Comparison of ENCODE assay signal across 9 mouse cellular contexts in genomic region chr4:116719396-116719795, GRCm38 (mm10). TPM values are rescaled to one million over a fixed set of nuclear protein-coding genes. Genes with fewer than 3 reads are reported as not detected.
DNase-seq lines count a peak whose midpoint lies in the region; ATAC-seq and TF ChIP-seq lines count a peak whose summit lies in the region.
"Had no signal": no experiment of that assay in that cellular context is flagged by ENCODE, and none has a peak within 500 bp of the region (broad histone marks: within the 10 kb centered on the region; RNA-seq: fewer than 3 reads in every experiment).

No protein-coding gene starts in this region.

- H3K9me3 ChIP-seq in forebrain, postnatal 0 days (ENCODE audit: low read length): no peaks in the 10 kb centered on the region
- H3K9me3 ChIP-seq in liver, embryonic 13.5 days (replicated peaks): no peaks in the 10 kb centered on the region
- H3K9me3 ChIP-seq: stomach, embryonic 15.5 days had no signal

- peak; percentile 85 for TF ChIP-seq CTCF in forebrain, postnatal 0 days (IDR thresholded peaks at IDR 0.05; ENCODE audit: low read depth)

- no peak overlapping the region for H3K27ac ChIP-seq in forebrain, postnatal 0 days (ENCODE audit: low read depth, low read length)
- no peak overlapping the region for H3K27ac ChIP-seq in liver, embryonic 13.5 days
- H3K27ac ChIP-seq: stomach, embryonic 15.5 days had no signal

- H3K4me2 ChIP-seq in forebrain, postnatal 0 days (ENCODE audit: low read depth): no peak overlapping the region
- H3K4me2 ChIP-seq in liver, embryonic 13.5 days: no peak overlapping the region

- ATAC-seq in forebrain, postnatal 0 days: peak; percentile 34
- no peak for ATAC-seq in liver, embryonic 13.5 days (ENCODE audit: low read depth)

- WGBS in forebrain, postnatal 0 days: 15% methylated on average over 3 of the region's 3 CpGs
- WGBS in liver, embryonic 13.5 days (ENCODE audit: insufficient replicate concordance): 10% methylated on average over 3 of the region's 3 CpGs

- H3K9ac ChIP-seq in forebrain, postnatal 0 days: no peak overlapping the region
- H3K9ac ChIP-seq in liver, embryonic 13.5 days: no peak overlapping the region
- H3K9ac ChIP-seq: stomach, embryonic 15.5 days had no signal

- no peak overlapping the region for H3K4me3 ChIP-seq in forebrain, postnatal 0 days (ENCODE audit: low read depth, low read length)
- no peak overlapping the region for H3K4me3 ChIP-seq in liver, embryonic 13.5 days (replicated peaks)

- peak; percentile 88 for DNase-seq in 416B (ENCODE audit: low read depth)
- peak; percentile 79 for DNase-seq in MEL-GATA-1-ER (ENCODE audit: extremely low read depth, low read depth)
- DNase-seq in cerebellum, adult 8-10 months: peak; percentile 68
- peak; percentile 90 for DNase-seq in forebrain, postnatal 0 days
- peak; percentile 69 for DNase-seq in kidney, adult 8-10 months
- peak; percentile 38 for DNase-seq in liver, embryonic 13.5 days
- peak; percentile 25 for DNase-seq in ovary, postnatal 36 days (ENCODE audit: low spot score)
- peak; percentile 62 for DNase-seq in thymus, postnatal 25 days

- no peaks in the 10 kb centered on the region; the same call in 1 of the 2 replicates for H3K27me3 ChIP-seq in forebrain, postnatal 0 days (ENCODE audit: insufficient read depth, low read length)
- H3K27me3 ChIP-seq in liver, embryonic 13.5 days: 0 out of 2 replicates have a peak, but pooled peaks cover 4% of the 10 kb centered on the region
- H3K27me3 ChIP-seq: stomach, embryonic 15.5 days had no signal

- no peaks in the 10 kb centered on the region; the same call in 1 of the 2 replicates for H3K4me1 ChIP-seq in forebrain, postnatal 0 days (ENCODE audit: insufficient read depth)
- H3K4me1 ChIP-seq in liver, embryonic 13.5 days (replicated peaks): peaks cover 22% of the 10 kb centered on the region

- no peaks in the 10 kb centered on the region for H3K36me3 ChIP-seq in forebrain, postnatal 0 days (ENCODE audit: insufficient read depth)
- H3K36me3 ChIP-seq in liver, embryonic 13.5 days: peaks cover 17% of the 10 kb centered on the region
- H3K36me3 ChIP-seq: stomach, embryonic 15.5 days had no signal

RNA-seq across cellular contexts. Expression of gene Tesk2, which starts 1.4 kb away (rescaled TPM):
- total RNA-seq in forebrain, postnatal 0 days (2014; rRNA removed): 2.6 and 2.9 TPM in 2 replicates
- 1.2 and 1.9 TPM in 2 replicates for polyA plus RNA-seq in forebrain, postnatal 0 days (2015; fragmentation: Nextera tagmentation; extraction: Ambion mirVana)
- polyA plus RNA-seq in liver, embryonic 13.5 days (2015; fragmentation: Nextera tagmentation; extraction: Ambion mirVana): 2.1 and 2.5 TPM in 2 replicates

RNA-seq across cellular contexts. Expression of gene Ccdc163, which starts 11.1 kb away (rescaled TPM):
- total RNA-seq in forebrain, postnatal 0 days (2014; rRNA removed): 13.2 and 15.2 TPM in 2 replicates
- 5.3 and 5.7 TPM in 2 replicates for polyA plus RNA-seq in forebrain, postnatal 0 days (2015; fragmentation: Nextera tagmentation; extraction: Ambion mirVana)
- 13.3 and 13.7 TPM in 2 replicates for polyA plus RNA-seq in liver, embryonic 13.5 days (2015; fragmentation: Nextera tagmentation; extraction: Ambion mirVana)

RNA-seq across cellular contexts. Expression of gene Mmachc, which starts 11.2 kb away (rescaled TPM):
- 19.6 and 23.0 TPM in 2 replicates for total RNA-seq in forebrain, postnatal 0 days (2014; rRNA removed)
- polyA plus RNA-seq in forebrain, postnatal 0 days (2015; fragmentation: Nextera tagmentation; extraction: Ambion mirVana): 16.4 and 21.9 TPM in 2 replicates
- polyA plus RNA-seq in liver, embryonic 13.5 days (2015; fragmentation: Nextera tagmentation; extraction: Ambion mirVana): 13.6 and 17.1 TPM in 2 replicates

RNA-seq across cellular contexts. Expression of gene Prdx1, which starts 34.1 kb away (rescaled TPM):
- total RNA-seq in forebrain, postnatal 0 days (2014; rRNA removed): 204 and 235 TPM in 2 replicates
- 593 and 661 TPM in 2 replicates for polyA plus RNA-seq in forebrain, postnatal 0 days (2015; fragmentation: Nextera tagmentation; extraction: Ambion mirVana)
- polyA plus RNA-seq in liver, embryonic 13.5 days (2015; fragmentation: Nextera tagmentation; extraction: Ambion mirVana): 994 and 1,129 TPM in 2 replicates

Comparison
In these comparisons a context has a peak if more than half of its experiments do, and no peak if none do; other contexts are left out.
1. DNase-seq: peak in every context shown above with its lines; median percentile 90 in forebrain, postnatal 0 days; 88 in 416B; 79 in MEL-GATA-1-ER; 69 in kidney, adult 8-10 months; 68 in cerebellum, adult 8-10 months; 62 in thymus, postnatal 25 days; 38 in liver, embryonic 13.5 days; 25 in ovary, postnatal 36 days.